Mouse (Mus musculus) activated CD4-positive, CD25-positive, alpha-beta regulatory T cell, adult 4 months (primary cell): ENCODE data around the gene Colgalt2. TPM values are rescaled to one million over a fixed set of nuclear protein-coding genes. Genes with fewer than 3 reads are reported as not detected.
"Not testable (repeated sequence)": the region's sequence is repeated elsewhere in the genome, so short reads cannot be mapped to it uniquely, and the experiment has no call there.

ENCODE experiments used
- ATAC-seq: one replicate; pipeline ENCODE4 v1.8.0; 2017
- polyA plus RNA-seq, 2 experiments: library from polyadenylated mRNA; unstranded; fragments of 100-300 nt; shearing (Covaris generic); gene quantifications; one replicate each; pipeline ENCODE4 v1.2.1; 2017

Colgalt2 gene
- polyA plus RNA-seq, 2 experiments from 2014 or later, result not detected

DNA sequence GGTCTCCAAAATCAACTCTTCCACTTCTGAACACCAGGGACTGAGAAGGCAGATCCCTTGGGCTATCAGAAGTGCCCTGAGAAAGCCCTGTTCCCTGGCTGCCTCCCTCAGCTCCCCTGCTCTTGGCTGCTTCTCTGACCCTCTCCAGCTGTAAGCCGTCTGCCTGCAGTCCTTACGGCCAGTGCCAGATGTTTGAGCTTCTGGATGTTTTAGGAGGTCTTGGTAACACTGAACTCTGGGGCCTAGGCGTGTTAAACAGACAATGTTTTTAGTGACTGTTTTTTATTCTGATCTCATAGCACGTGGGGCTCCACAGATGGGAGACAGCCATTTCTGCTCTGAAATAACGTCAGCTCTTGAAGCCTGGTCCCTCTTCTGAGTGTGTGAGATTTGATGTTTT lies 18.0 kb downstream of the Colgalt2 start:
- no peak for ATAC-seq

DNA sequence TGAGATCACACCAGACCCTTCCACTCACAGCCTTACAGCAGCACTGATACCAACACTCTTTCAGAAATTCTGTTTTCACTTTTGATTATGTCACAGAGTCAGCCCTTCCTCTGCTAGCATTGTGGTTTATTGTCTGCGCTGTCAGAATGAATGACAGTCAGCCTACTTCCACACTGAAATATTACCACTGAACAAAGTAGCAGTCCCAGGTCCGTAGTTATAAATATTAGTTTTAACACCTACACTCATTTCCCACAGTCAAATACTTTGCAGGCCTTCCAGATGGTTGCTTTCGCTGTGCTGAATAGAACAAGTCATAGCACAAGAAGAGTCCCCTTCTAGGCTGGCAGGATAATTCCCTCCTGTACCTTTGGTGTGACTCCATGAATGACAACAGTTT lies 22.7 kb downstream of the Colgalt2 start:
- ATAC-seq, result no peak

DNA sequence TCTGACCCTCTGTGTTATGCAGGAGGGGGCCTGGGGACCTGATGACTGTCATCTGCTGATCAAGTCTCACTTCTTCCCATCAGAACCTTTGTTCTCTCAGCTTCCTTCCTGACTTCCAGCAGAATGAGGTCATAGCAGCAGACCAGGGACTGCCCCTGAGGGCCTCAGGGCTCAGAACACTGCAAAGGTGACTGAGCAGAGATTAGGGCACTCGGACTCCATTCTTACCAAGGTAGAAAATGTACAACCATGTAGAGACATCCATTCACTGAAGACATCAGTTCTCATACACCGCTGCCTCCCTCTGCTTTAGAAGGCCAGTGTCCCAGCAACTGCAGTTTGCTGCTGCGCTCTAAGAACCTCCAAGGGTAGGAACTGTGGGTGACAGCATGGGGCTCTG lies 23.4 kb downstream of the Colgalt2 start:
- ATAC-seq, result no peak

DNA sequence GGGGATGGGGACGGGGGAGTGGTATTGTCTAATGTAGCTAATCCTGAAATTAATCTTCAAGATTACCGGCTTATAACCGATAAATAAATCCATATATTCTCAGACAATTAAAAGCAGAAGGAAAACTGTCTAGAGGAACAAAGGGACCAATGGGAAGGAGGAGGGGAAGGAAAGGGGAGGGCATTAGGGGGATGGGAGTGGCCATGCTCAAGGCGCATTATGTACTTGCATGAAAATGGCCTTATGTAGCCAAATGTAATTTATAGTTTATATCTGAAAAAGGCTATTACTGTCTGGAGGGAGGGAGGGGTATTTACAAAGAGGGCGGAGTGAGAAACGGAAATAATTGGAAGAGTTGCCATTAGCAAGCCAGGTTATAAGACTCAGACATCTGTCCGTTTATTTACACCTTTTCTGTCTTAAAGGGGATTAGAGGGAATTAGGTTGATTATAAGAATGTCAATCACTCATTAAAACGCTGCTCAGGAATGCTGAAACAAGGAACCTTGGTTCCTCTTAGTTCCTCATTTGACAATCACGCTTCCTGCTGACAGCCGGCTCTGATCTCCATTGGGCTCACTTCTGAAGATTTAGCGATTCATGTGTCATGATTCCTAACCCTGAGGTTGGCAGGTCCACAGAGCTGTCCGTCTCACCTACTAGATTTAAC lies 28.4 kb downstream of the Colgalt2 start:
- ATAC-seq, result no peak

DNA sequence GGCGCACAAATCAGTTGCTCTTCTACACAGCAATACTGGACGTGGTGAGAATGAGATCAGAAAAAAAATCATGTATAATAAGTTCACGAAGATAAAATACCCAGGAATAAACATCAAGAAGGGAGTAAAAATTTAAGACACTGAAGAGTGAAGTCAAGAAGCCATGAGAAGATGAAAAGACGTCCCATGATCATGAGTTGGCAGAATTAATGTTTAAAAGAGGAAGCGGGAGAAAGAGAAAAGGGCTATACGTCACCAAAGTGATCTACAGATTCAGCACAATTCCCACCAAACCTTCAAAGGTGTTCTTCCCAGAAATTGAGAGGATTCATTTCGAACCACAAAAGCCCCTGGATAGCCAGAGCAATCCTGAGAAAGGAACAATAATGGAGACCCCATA lies 30.2 kb downstream of the Colgalt2 start:
- no peak for ATAC-seq

DNA sequence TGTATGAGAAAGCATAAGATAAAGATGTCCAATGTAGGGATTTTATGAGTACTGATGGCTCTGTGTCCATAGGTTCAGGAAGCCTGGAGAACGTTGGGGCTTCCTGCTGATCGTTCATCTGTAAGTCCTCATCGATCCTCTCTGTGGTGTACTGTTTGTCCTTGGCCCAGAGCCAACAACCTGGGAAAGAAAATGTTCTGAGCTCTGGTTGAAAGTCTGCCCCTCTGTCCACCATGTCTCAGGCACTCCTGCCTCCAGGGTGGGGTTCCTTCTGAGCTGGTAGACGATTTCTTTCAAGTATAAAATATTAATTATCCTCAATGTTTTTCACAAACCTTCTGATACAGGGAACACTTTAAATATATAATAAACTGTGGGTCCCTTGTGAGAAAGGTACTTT lies 34.5 kb downstream of the Colgalt2 start:
- ATAC-seq, result no peak

DNA sequence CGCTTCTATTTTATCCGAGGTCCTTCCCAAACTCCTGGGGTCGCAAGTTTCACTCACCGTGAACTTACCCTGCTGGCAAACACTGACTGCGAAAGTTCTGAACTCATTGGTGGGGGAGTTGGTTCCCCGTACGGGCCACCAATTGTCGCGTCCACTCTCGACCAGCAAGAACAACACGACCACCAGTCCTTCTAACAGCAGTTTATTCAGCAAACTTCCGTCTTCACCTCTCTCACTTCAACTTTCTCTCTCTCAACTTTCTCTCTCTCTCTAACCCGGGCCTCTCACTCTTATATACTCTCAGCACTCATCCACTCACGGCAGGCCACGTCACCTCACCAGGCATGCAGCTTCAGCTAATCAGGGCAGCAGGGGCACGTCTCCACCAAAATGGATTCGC lies 37.9 kb downstream of the Colgalt2 start:
- not testable (repeated sequence) for ATAC-seq

DNA sequence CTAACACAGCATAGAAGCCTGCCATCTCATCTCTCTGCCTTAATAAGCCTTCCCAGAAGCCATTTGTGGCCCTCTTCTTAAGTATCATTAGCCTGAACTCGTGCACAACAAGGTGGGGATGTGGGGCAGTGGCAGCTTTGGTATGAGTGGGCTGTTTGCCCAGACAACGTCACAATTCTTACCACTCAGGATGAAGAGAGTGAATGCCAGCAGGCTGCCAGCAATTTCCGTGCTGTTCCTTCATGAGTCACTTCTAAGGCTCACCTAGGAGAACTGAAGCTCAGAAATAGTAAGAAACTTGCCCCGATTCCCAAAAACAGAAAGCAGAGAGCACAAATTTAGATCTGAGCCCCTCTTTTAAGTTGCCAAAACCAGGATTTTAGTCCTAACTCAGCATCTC lies 39.8 kb downstream of the Colgalt2 start:
- no peak for ATAC-seq

DNA sequence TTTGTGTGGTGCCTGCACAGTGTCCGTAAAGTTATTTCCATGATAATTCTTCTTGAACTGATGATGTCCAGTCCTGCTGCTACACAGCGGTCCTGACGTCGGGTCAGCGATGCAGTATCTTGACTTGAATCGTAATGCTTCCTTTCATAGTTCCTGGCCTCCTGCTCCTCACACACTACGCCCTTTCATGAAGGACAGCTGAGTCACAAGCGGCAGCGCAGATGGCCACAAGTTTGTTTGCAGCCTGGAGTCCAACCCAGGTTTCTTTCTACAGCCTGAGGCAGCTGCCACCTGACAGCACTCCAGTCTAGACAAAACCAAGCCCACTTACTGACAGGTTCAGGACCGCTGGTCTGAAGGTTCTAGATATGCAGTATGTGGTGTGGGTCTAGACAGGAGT lies 40.2 kb downstream of the Colgalt2 start:
- ATAC-seq, result no peak

DNA sequence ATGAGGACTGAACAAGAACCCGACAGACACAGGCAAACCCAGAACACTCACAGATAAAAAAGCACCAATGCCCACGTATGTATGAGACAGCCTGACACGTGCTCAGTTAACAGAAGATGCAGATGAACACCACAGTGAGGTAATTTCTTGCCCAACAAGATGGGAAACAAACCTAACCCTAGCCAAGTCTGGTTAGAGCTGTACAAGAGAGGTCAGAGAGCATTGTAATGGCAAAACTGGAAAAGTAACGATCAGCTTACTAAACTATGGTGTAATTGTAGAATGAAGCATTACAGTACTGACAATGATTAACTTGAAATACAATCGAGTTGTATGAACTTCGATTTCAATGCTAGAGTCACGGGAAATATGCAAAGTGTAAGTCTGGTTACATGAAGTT lies 45.0 kb downstream of the Colgalt2 start:
- ATAC-seq, result no peak

DNA sequence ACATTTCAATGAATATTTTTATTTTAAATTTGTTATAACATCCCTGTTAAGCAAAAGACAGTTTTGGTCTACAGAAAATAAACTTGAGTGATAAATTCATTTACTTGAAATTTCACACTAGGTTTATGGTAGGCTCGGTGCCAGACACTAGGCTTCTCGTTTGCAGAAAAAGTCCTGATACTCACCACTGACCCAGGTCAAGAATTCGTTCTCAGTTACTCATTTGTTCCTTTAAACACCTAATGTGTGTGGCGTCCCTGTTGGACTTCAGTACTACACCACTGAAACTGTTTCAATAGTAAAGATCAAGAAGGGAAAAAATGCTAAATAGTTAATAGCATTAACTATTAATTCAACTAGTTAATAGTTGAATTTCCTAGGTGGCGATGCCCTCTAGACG lies 46.3 kb downstream of the Colgalt2 start:
- ATAC-seq, result no peak

DNA sequence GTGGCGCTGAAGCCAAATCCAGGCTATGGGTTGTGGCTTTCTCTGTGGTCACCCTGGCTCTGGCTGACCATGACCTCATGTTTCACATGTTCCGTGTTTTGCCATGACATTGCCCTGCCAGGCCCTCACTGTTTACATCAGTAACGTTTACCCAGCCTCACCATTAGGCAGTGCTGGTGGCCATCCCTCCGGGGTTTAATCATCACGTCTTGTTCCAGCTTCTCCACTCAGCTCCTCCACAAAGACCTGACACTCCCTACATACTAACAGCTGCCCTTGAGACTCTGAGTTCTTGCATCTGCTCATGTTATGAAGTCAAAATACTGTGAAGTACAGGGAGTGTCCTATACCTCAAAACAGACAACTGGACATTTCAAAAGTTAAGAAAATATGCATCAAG lies 54.9 kb downstream of the Colgalt2 start:
- ATAC-seq, result no peak

DNA sequence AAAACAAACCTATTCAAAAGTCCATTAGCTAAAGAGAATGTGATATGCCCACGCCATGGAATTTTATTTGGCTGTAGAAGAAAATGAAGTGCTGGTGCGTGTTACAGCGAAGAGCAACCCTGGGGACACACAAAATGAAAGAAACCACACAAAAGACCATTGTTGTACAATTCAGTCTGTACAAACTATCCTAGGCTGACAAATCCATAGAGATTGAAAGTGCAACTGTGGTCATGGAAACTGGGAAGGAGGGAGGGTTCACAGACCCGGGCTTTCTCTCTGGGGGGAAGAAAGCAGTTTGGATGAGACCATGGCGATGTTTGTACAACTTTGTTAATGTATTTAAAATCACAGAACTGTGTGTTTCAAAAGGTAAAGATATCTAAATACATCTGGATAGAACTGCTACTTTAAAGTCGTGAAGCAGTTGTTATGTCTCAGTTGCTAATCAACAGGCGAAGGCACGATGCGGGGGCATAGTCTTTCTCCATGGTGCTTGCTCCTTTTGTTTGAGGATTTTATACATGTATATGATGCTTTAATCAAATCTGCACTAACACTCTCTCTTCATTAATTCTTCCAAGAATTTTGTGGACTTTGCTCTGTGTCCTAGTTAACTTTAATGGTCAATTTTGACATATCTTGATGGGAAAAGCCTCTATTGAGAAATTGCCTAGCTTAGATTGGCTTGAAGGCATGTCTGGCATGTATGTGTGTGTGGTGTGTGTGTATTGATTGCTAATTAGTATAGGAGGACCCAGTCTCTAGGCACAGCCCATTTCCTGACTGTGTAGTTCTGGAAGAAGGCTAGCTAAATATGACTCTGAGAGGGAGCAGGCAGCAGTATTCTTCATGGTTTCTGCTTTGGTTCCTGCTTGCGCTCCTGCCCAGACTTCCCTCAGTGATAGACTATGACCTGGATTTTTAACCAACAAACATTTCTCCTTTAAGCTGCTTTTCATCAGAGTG lies 55.9 kb downstream of the Colgalt2 start:
- no peak for ATAC-seq

DNA sequence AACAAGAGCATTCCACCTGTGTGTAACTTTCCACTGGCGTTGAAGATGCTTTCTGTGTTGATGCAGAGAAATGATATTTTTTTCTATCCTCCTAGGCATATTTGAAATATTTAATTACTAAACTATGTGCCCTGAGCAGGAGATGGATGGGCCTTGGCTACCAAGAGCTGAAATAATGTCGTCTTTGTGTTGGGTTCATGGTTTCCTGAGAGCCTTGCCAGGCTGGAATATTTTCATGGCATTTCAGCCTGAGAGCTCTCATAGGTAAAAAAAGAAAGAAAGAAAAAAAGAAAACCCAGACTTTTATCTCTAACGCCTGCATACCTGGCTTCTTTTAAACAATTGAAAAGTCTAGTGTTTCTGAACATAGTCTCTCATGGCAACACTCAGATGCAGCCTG lies 56.6 kb downstream of the Colgalt2 start:
- no peak for ATAC-seq

DNA sequence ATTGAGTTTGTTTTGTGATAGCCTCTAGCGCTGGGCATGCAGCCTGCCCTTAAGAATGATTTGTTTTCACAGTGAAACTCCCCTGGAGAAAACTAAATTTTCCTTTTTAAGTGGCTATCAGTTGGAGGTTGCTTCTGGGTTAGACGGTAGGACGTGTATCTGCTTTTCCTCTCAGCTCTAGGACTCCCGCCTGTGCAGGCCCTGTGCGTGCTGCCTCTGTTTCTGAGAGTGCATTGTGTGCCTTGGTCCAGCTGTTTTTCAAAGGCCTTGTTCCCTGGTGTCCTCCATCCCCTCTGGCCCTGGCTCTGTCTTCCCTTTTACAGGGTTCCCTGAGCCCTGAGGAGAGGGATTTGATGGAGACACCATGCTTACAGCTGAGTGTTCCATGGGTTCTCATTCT lies 58.0 kb downstream of the Colgalt2 start:
- ATAC-seq, result no peak

DNA sequence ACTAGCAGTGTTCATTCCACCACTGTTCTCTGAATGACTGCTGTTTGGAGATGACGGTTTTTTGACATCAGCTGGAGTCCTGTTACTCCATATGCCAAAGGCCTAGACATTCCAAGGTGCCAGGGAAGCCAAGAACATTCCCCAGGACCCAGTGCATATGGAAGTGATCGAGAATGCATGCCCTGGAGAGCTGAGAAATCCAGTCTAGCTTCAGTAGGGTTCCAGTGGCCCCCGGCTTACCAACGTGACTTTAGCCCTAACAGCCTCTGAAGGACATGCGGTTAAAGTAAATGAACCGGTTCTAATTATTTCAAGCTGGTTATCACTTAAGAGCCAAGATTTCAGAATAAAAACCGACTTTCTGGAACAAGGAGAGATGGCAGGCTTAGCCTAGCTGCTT lies 59.4 kb downstream of the Colgalt2 start:
- ATAC-seq, result no peak

DNA sequence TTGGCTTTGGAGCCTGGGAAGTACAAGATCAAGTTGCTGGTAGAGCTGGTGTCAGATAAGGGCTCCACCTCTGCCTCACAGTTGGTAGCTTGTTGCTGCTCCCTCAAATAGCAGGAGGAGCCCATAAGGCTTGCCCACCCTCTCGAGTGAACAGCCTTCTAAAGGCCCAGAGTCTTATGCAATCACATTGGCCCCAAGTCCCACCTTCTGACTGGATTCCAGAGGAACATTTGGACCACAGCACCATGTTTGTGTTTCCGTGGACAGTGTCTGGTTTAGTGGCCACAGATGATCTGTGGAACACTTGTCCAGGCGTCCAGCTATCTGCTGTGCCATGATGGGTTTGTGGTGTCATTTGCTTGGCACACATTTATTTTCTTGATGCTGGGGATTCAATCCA lies 61.3 kb downstream of the Colgalt2 start:
- ATAC-seq, result no peak

DNA sequence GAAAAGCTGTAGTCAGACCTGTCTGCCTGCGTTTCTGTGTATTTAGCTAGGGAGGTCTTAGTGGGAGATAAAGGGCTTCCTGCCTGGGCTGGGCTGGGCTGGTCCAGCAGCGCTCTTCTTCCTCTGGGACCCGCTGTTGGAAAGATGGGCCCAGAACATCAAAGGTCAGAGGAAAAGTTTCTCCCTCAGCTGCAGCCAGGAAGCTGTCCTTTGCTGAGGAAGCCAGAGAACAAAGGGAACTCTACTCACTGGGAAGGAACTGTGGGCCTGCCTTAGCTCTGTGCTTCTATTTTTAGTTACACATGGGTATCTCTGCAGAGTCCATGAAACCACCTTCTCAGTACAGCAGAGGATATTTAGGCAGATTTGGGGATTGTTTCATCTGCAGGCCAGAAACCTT lies 62.2 kb downstream of the Colgalt2 start:
- ATAC-seq, result no peak

DNA sequence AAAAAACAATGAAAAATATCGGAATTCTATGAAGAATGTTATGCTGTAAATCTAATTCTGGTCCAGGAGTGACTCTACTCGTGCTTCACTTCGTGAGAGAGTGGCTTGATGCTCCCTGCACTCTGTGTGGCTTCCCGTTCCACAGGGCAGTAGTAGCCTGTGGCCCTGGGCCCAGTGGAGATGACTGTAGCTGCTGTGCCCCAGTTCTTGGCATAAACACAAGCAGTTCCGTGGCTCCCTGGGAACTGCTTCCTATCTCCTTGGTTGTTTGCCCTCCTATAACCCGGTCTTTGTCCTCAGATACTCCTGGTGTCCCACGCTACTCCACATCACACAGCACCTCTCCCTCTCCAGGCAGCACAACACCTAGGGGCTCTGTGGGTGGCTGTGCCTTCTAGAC lies 62.7 kb downstream of the Colgalt2 start:
- no peak for ATAC-seq

DNA sequence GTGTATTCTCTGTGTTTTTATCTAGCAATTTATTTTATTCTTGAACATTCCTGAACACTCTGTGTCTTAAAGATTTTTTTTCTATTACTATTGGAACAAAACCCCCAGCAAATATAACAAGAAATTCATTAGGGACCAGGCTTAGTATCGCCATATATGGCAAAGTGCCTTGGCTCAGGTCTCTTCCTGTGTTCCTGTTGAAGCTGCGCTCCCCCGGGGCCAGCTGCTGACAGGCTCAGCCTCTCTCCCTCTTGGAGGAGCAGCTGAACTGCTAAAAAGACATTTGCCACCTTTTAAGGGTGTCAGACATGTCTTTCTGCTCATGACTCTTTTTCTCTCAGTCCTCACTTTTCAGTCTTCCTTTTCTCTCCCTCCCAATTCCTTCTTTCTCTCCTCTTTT lies 66.7 kb downstream of the Colgalt2 start:
- no peak for ATAC-seq

DNA sequence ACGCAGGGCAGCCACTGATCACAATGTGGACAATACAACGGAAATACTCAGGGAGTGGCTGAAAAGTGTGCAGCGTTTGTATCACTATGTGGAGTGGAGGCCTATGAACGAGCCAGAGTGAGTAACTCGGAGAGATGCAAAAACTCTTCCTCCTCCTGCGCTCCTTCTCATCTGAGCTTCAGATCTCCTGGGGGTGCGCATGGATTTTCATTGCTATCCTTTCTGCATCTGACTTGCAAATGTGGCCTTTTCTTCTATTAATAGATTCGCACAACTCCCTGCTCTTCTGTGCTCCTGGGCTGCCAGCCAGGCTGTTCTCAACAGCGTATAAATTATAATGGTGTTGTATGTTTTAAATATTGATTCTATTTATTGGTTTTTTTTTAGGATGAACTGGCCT lies 68.8 kb downstream of the Colgalt2 start:
- ATAC-seq, result no peak

DNA sequence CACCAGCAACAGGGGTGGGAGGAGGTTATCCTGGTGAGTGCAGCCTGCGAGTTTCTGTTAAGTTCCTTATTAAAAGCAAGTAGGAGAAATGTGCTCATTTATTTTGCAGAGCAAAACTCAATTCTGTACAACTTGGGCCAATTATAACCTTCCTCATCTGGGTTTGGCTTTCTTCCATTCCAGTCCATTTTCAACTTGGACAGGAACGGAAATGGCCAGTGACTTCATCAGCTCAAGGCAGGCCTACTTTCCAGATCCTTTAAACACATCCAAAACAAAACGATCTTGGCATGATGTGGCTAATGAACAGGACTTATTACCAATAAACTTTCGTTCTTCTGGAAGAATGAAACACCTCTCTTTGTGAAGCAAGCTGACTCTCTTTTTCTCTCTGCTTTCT lies 76.5 kb downstream of the Colgalt2 start:
- ATAC-seq, result no peak

DNA sequence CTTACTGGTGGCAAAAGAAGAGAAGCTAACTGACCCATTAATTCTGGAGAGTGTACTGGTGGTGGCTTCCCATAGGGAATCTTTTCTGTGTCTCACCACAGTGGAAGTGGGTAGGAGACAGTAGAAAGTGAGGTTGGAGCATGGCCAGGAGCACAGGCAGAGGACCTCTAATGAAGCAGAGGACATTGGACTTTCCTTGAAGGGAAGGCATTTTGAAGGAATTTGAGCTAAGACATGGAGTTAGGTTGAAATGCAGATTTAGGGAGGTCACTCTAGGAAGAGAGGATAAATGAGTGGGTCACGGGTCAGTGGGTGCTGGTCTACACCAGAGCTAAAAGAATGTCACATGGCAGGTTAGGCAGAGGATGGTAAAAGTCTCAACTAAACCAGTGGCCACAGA lies 91.2 kb downstream of the Colgalt2 start:
- ATAC-seq, result no peak

DNA sequence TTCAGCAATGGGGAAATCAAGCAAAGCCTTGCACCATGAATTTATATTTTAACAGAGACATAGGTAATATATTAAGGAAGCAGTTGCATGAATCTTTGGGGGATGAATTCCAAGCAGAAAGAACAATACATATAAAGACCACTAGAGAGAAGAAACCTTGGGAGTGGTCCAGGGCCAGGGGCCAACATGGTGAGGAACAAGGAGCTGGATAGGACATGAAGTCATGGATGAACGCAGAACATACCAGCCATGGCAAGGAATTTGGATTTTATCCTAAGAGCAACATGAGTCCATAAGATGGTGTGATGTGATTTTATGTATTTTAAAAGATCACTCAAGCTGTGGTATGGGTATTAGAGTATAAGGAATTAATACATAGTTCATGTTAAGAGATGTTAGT lies 92.6 kb downstream of the Colgalt2 start:
- ATAC-seq, result no peak
